Mouse (Mus musculus) heart, embryonic 14.5 days (tissue): ENCODE results near the gene Prox1. TPM values are rescaled to one million over a fixed set of nuclear protein-coding genes. Genes with fewer than 3 reads are reported as not detected.

ENCODE experiments used
- ATAC-seq: fragments of 200-750 bp; cut with Nextera tagmentation; 2 replicates; pipeline ENCODE4 v1.8.0; 2017; ENCODE audit warnings: low read depth, moderate TSS enrichment; ENCODE audit not compliant: insufficient number of reproducible peaks, insufficient read depth, low FRiP score
- H3K27ac ChIP-seq, 2 experiments: fragments of 200-500 bp in 1 of 2; fragments of 300-500 bp in 1 of 2; sonication (generic) in 1 of 2; replicated peaks in 1 of 2; 2 replicates each; pipeline ENCODE4 v1.5.1; 2012 to 2014; ENCODE audit warnings: low read depth in 2 of 2, low read length in 2 of 2, control low read depth in 1 of 2, mild to moderate bottlenecking in 1 of 2, mixed read lengths in 1 of 2; ENCODE audit not compliant: control insufficient read depth in 1 of 2, insufficient read depth in 1 of 2
- H3K27me3 ChIP-seq: fragments of 300-500 bp; sonication (generic); 2 replicates; pipeline ENCODE4 v1.6.1; 2014; ENCODE audit warnings: mild to moderate bottlenecking, low read length, control low read depth; ENCODE audit not compliant: control insufficient read depth, insufficient read depth
- H3K36me3 ChIP-seq: fragments of 300-500 bp; sonication (generic); 2 replicates; pipeline ENCODE4 v1.6.1; 2014; ENCODE audit warnings: mild to moderate bottlenecking, control low read depth, low read length, mixed read lengths; ENCODE audit not compliant: control insufficient read depth, insufficient read depth
- H3K4me1 ChIP-seq, 2 experiments: fragments of 200-500 bp in 1 of 2; fragments of 300-500 bp in 1 of 2; sonication (generic) in 1 of 2; 2 replicates each; pipeline ENCODE4 v1.6.1; 2012 to 2014; ENCODE audit warnings: low read length in 2 of 2, control low read depth in 1 of 2, mixed read lengths in 1 of 2; ENCODE audit not compliant: control insufficient read depth in 2 of 2, insufficient read depth in 2 of 2
- H3K4me2 ChIP-seq: fragments of 300-500 bp; sonication (generic); 2 replicates; pipeline ENCODE4 v1.6.1; 2014; ENCODE audit warnings: mild to moderate bottlenecking, low read length
- H3K4me3 ChIP-seq, 2 experiments: fragments of 200-500 bp in 1 of 2; fragments of 300-500 bp in 1 of 2; sonication (generic) in 1 of 2; 2 replicates each; pipeline ENCODE4 v1.5.1; 2012 to 2014; ENCODE audit warnings: low read length in 2 of 2, mild to moderate bottlenecking in 2 of 2, control low read depth in 1 of 2, low read depth in 1 of 2, moderate library complexity in 1 of 2; ENCODE audit not compliant: control insufficient read depth in 1 of 2, insufficient read depth in 1 of 2
- H3K9ac ChIP-seq: fragments of 300-500 bp; sonication (generic); 2 replicates; pipeline ENCODE4 v1.6.1; 2014; ENCODE audit warnings: mild to moderate bottlenecking, low read length
- H3K9me3 ChIP-seq: fragments of 300-500 bp; sonication (generic); 2 replicates; pipeline ENCODE4 v1.6.1; 2016; ENCODE audit warnings: low read length, control low read depth; ENCODE audit not compliant: control insufficient read depth
- WGBS: fragments of 180-500 bp; shearing (Covaris S2); extraction: QIAGEN DNeasy Blood & Tissue Kit; methylation state at CpG from one replicate; pipeline ENCODE4 v1.1.7; 2014; 5-methylcytosine and 5-hydroxymethylcytosine counted together
- polyA plus RNA-seq: library from polyadenylated mRNA; unstranded; fragments of >200 nt; fragmentation: Nextera tagmentation; extraction: Ambion mirVana; gene quantifications from 2 replicates; pipeline ENCODE4 v1.2.1, GENCODE M21; 2014

The Prox1 gene
- polyA plus RNA-seq, 1 experiment from 2014 or later: 21.0 TPM

DNA sequence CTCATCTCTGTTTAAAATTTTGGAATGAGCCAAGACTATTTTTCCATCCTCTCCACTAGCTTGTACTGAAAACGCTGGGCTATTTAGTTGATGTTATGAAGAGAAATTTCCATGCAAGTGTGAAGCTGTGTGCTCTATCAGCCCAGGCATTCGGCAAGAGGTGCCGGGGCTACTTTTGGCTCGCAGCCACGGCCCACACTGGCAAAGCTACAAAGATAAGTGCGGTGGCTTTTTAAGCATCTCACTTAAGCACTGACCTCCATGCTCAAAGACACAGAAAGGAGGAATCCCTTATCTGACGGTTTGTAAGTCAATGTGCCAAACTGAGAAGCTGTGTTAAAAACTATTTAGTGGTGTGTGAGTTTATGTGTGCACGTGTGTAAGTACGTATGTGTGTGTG is 26.9 kb downstream of the Prox1 start:
- Histone ChIP-seq H3K4me3 (no peak overlapping the region), H3K9me3 (no peaks in the 10 kb centered on the region), H3K27me3 (no peaks in the 10 kb centered on the region), H3K9ac (0 out of 2 replicates have a peak overlapping the region, but pooled peaks have one; percentile 3), H3K4me2 (peak overlapping the region; percentile 19), H3K36me3 (peaks cover 62% of the 10 kb centered on the region), H3K4me1 (peaks cover 15 to 57% of the 10 kb centered on the region in 2 experiments), H3K27ac (peak overlapping the region; percentile 66 to 94)
- no peak for ATAC-seq
- WGBS: 14% methylated on average over 9 of the region's 9 CpGs

DNA sequence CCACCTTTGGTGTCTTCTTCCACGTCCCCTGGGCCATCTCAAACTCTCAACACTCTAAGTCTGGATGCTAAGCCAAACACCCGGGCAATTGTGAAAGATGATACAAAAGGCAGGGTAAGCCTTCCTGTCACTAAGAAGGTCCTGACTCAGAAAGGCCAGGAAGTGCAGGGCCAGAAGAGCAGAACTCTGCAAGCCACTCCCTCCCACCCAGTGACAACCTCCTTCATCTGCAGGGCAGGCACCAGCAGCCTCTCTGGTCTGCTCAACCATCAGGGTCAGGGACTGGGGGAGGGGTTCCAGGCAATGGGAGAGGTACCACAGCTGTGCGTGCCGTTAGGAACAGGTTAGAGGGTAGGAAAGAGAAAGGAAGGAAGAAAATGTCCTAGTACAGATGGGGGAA is 27.9 kb downstream of the Prox1 start:
- peak overlapping the region; percentile 65 to 94 for H3K27ac ChIP-seq
- H3K27me3 ChIP-seq: no peaks in the 10 kb centered on the region
- H3K36me3 ChIP-seq: peaks cover 71% of the 10 kb centered on the region
- no peak overlapping the region for H3K4me3 ChIP-seq
- H3K9me3 ChIP-seq: no peaks in the 10 kb centered on the region
- ATAC-seq: no peak
- H3K9ac ChIP-seq: 0 out of 2 replicates have a peak overlapping the region, but pooled peaks have one; percentile 8
- 32% methylated on average over 4 of the region's 4 CpGs for WGBS
- H3K4me2 ChIP-seq: no peak overlapping the region
- H3K4me1 ChIP-seq: peaks cover 15 to 49% of the 10 kb centered on the region in 2 experiments

DNA sequence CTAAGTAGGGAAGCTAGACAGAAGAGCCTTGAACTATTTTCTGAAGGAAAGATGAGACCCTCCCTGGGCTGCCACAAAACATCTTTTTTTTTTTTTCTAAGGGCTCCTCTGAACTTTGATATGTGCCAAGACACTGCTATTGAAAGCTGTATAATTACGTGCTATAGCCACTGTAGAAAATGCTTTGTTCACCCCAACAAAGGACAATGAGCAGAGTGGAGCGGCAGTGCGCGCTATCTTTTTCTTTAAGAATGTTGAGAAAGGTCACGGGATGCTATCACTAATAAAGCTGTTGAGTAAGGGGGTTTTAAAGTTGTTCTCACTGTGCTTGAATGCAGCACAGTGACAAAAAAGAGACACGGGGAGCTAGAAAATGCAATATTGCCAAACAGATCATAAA is 30.0 kb downstream of the Prox1 start:
- ATAC-seq: no peak
- H3K36me3 ChIP-seq: peaks cover 71% of the 10 kb centered on the region
- WGBS: 54% methylated on average over 6 of the region's 6 CpGs
- no peaks in the 10 kb centered on the region for H3K27me3 ChIP-seq
- no peak overlapping the region for H3K4me3 ChIP-seq
- no peak overlapping the region for H3K27ac ChIP-seq
- no peaks in the 10 kb centered on the region for H3K9me3 ChIP-seq
- H3K4me1 ChIP-seq: peaks cover 15 to 43% of the 10 kb centered on the region in 2 experiments
- no peak overlapping the region for H3K4me2 ChIP-seq
- 0 out of 2 replicates have a peak overlapping the region, but pooled peaks have one; percentile 8 for H3K9ac ChIP-seq

DNA sequence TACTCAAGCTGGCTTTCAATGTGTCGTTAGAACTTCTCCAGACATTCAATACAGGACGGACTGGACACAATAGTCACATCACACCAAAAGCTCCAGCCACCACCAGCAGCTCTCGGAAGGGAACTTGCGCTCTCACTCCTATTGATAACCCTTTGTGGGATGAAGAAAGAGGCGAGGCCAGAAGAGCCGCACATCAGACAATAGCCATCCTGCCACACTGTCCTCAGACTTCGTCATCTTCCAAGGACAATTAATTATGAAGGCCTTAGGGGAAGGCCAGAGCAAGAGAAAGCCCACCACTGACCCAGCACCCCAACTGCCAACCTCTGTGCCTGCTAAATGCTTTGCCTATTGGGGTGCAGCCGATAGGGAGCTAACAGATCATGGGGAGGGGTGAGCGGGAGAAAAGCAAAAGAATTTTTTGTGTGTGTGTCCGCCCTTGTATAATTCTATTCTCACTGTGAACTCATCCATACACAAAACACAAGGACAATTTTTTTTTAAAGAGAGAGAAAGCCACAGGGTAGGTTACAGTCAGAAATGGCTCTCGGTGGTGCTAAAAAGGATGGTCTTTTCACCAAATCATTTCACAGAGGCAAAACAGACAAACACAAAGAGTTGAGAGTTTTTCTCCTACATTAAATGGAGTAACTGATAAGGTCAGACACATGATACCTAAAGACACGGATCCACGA is 30.7 kb downstream of the Prox1 start:
- Histone ChIP-seq H3K27ac (no peak overlapping the region), H3K36me3 (peaks cover 70% of the 10 kb centered on the region), H3K4me3 (no peak overlapping the region), H3K4me1 (peaks cover 13 to 36% of the 10 kb centered on the region in 2 experiments), H3K9me3 (no peaks in the 10 kb centered on the region), H3K9ac (no peak overlapping the region), H3K4me2 (no peak overlapping the region), H3K27me3 (no peaks in the 10 kb centered on the region)
- ATAC-seq: no peak
- WGBS: 81% methylated on average over 13 of the region's 13 CpGs

DNA sequence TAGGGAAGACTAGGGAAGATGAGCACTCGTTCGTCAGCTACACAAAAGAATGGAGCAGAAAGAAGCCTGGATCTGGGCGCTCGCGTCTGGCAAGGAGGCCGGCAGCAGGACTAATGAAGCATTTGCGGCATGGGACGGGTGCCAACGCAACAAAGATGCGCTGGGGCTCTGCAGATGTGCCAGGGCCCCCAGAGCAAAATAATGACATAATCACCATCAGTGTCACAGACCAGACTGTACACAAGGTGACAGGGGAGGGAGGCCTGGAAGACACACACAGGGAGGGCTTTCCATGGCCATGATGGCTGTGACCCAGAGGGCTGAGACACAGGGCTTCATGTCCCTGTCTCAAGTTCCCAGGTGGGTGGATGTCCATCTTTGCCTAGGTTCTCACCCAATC is 32.6 kb downstream of the Prox1 start:
- Histone ChIP-seq H3K4me2 (no peak overlapping the region), H3K27ac (no peak overlapping the region), H3K4me1 (peaks cover 13 to 24% of the 10 kb centered on the region in 2 experiments), H3K36me3 (peaks cover 82% of the 10 kb centered on the region), H3K27me3 (no peaks in the 10 kb centered on the region), H3K9me3 (no peaks in the 10 kb centered on the region), H3K9ac (no peak overlapping the region), H3K4me3 (no peak overlapping the region)
- 86% methylated on average over 10 of the region's 10 CpGs for WGBS
- ATAC-seq: no peak

DNA sequence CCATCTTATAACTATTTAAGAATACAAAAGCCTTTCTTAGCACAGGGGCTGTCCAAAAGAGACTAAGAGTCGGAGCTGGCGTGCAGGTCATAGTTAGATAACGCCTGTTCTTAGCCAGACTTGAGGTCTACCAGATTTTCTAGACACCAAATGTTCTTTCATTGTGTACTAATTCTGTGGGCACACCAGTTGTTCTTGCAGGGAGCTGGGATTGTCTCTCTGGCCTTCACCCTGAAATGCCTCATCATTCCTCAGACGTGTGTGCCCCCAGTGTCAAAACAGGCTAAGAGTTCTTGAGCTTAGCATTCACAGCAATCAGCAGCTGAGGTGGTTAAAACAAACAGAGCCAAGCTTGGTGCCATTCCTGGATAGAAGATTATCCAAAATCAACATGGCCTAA is 37.6 kb downstream of the Prox1 start:
- Histone ChIP-seq H3K4me3 (no peak overlapping the region), H3K9ac (no peak overlapping the region), H3K4me2 (no peak overlapping the region), H3K4me1 (peaks cover 21 to 40% of the 10 kb centered on the region in 2 experiments), H3K9me3 (no peaks in the 10 kb centered on the region), H3K27ac (0 out of 4 replicates have a peak overlapping the region, but pooled peaks of 1 of the 2 experiments have one; percentile 7), H3K27me3 (no peaks in the 10 kb centered on the region), H3K36me3 (peaks cover 56% of the 10 kb centered on the region)
- ATAC-seq: no peak
- 65% methylated on average over 4 of the region's 4 CpGs for WGBS

DNA sequence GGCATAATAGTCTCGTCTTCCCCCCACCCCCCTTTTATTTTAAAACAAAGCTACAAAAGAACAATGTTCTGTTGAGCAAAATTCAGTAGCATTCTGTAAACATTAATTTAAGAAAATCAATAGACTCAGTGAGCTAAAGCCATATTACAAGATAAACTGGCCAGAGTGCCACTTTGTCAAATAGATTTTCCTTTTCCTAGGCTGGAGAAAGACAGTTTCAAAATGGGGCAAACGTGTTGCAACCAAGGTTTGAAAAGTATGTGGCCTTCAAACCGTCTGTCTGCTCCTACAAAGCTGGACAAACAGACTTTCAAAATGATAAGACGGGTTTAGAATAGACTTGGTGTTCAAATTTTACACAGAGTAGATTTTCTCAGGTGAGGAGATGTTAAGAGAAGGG is 39.6 kb downstream of the Prox1 start:
- no peak for ATAC-seq
- no peak overlapping the region for H3K27ac ChIP-seq
- 67% methylated on average over 4 of the region's 4 CpGs for WGBS
- H3K36me3 ChIP-seq: peaks cover 39% of the 10 kb centered on the region
- H3K4me2 ChIP-seq: no peak overlapping the region
- no peaks in the 10 kb centered on the region for H3K9me3 ChIP-seq
- no peak overlapping the region for H3K9ac ChIP-seq
- peaks cover 34 to 55% of the 10 kb centered on the region in 2 experiments for H3K4me1 ChIP-seq
- H3K4me3 ChIP-seq: no peak overlapping the region
- no peaks in the 10 kb centered on the region for H3K27me3 ChIP-seq

DNA sequence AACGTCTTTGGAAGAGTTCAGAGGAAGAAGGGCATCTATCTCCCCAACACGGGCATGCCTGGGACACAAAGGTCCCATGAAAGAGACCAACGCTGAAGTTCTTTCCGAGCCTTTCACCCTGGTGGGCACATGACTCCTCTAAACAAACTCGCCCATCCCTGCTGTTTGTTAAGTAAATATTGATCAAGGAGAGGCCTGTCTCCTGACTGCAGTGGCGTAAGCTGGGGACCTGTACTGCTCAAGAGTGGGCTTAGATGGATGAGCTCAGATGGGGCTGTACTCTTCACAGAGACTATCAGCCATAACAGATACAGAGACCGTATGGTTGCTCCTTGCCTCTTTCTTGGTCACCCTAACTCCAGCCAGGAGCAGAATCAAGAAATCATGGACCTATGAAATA is 41.0 kb downstream of the Prox1 start:
- ATAC-seq: no peak
- no peaks in the 10 kb centered on the region for H3K9me3 ChIP-seq
- no peak overlapping the region for H3K9ac ChIP-seq
- peaks cover 32% of the 10 kb centered on the region for H3K36me3 ChIP-seq
- WGBS: 47% methylated on average over 7 of the region's 7 CpGs
- H3K27ac ChIP-seq: peak overlapping the region; percentile 78 to 96
- H3K27me3 ChIP-seq: no peaks in the 10 kb centered on the region
- H3K4me2 ChIP-seq: no peak overlapping the region
- no peak overlapping the region for H3K4me3 ChIP-seq
- H3K4me1 ChIP-seq: peaks cover 39 to 62% of the 10 kb centered on the region in 2 experiments
